Mouse (Mus musculus) left cerebral cortex, adult 6 months (tissue): ENCODE measurements around the gene Mrpl12. TPM values are rescaled to one million over a fixed set of nuclear protein-coding genes. Genes with fewer than 3 reads are reported as not detected.

Experiments used
- long read RNA-seq, 2 experiments: library from polyadenylated mRNA; unstranded; transcript quantifications; one replicate each; pipeline ENCODE4 v2.0.0; 2019 to 2020
- polyA plus RNA-seq: library from polyadenylated mRNA; unstranded; fragments of <200 nt; fragmentation: Nextera tagmentation; gene quantifications from 2 replicates; pipeline ENCODE4 v1.2.3, GENCODE M21; 2021

The Mrpl12 gene
- 113 and 125 TPM in 2 replicates for polyA plus RNA-seq
- long read RNA-seq, experiment 1, transcript Mrpl12-201 (5 exons, 1,316 nt) = major isoform, 160 of 179 reads
- long read RNA-seq, experiment 1, transcript Mrpl12-202 (4 exons, 768 nt) = minor isoform, 9 of 179 reads
- long read RNA-seq, experiment 1, partial matches to known transcripts = 6 of 179 reads
- long read RNA-seq, experiment 1, other reads (novel, unspliced or antisense) = 4 of 179 reads
- long read RNA-seq, experiment 2, transcript Mrpl12-201 (5 exons, 1,316 nt) = major isoform, 141 of 152 reads
- long read RNA-seq, experiment 2, partial matches to known transcripts = 4 of 152 reads
- long read RNA-seq, experiment 2, other reads (novel, unspliced or antisense) = 5 of 152 reads

GRCm38 (mm10) chr11:120484265-120484981 is at the start of gene Mrpl12:
Gene Mrpl12 (plus strand): TSS chr11:120484613.

GRCm38 (mm10) chr11:120437152-120437856 is 47.1 kb upstream of the Mrpl12 start, which contains the start of gene Nploc4:
Gene Nploc4 (minus strand): TSS chr11:120437708.

GRCm38 (mm10) chr11:120442344-120442743 is 42.1 kb upstream of the Mrpl12 start, which contains the start of gene Tspan10:
Gene Tspan10 (plus strand): TSS chr11:120442644.

GRCm38 (mm10) chr11:120453306-120453705 is 31.1 kb upstream of the Mrpl12 start, which contains the start of gene Pde6g:
Gene Pde6g (minus strand): TSS chr11:120453500.

GRCm38 (mm10) chr11:120457772-120458751 is 26.4 kb upstream of the Mrpl12 start, which contains the start of the genes Oxld1 and Ccdc137:
Gene Oxld1 (minus strand): TSS chr11:120458068.
Gene Ccdc137 (plus strand): TSS chr11:120458115.

GRCm38 (mm10) chr11:120467051-120467735 is 17.2 kb upstream of the Mrpl12 start, which contains the start of gene Arl16:
Gene Arl16 (minus strand): TSS chr11:120467607.

GRCm38 (mm10) chr11:120491317-120492023 is 7.1 kb downstream of the Mrpl12 start, which contains the start of gene Slc25a10:
Gene Slc25a10 (plus strand): TSS chr11:120491840.

GRCm38 (mm10) chr11:120530085-120530964 is 45.9 kb downstream of the Mrpl12 start, which contains the start of gene Gcgr:
Gene Gcgr (plus strand): TSS chr11:120530699.

Other genes with a start within 250 kb of the Mrpl12 start
- gene Actg1, start 136.1 kb upstream of the Mrpl12 start, polyA plus RNA-seq = 2,011 and 2,306 TPM in 2 replicates
- 0.72 and 1.2 TPM in 2 replicates for gene Fscn2, start 123.1 kb upstream of the Mrpl12 start, polyA plus RNA-seq
- gene Faap100, start 105.8 kb upstream of the Mrpl12 start, polyA plus RNA-seq = 6.8 and 7.3 TPM in 2 replicates
- gene Nploc4, start 46.9 kb upstream of the Mrpl12 start, polyA plus RNA-seq = 4.6 and 5.8 TPM in 2 replicates
- gene Tspan10, start 42.0 kb upstream of the Mrpl12 start, polyA plus RNA-seq = not detected in 2 replicates
- gene Pde6g, start 31.1 kb upstream of the Mrpl12 start, polyA plus RNA-seq = 0.31 and 0.44 TPM in 2 replicates
- 33.4 and 35.5 TPM in 2 replicates for gene Oxld1, start 26.5 kb upstream of the Mrpl12 start, polyA plus RNA-seq
- gene Ccdc137, start 26.5 kb upstream of the Mrpl12 start, polyA plus RNA-seq = 26.0 and 30.0 TPM in 2 replicates
- 72.4 and 90.6 TPM in 2 replicates for gene Arl16, start 17.0 kb upstream of the Mrpl12 start, polyA plus RNA-seq
- gene Slc25a10, start 7.2 kb downstream of the Mrpl12 start, polyA plus RNA-seq = 13.9 and 14.7 TPM in 2 replicates
- 0.05 TPM in 1 of 2 replicates, not detected in the other for gene Gcgr, start 46.1 kb downstream of the Mrpl12 start, polyA plus RNA-seq
- gene Mcrip1, start 65.1 kb downstream of the Mrpl12 start, polyA plus RNA-seq = 231 and 232 TPM in 2 replicates
- not detected in 2 replicates for gene Ppp1r27, start 66.5 kb downstream of the Mrpl12 start, polyA plus RNA-seq
- 99.2 and 113 TPM in 2 replicates for gene P4hb, start 88.6 kb downstream of the Mrpl12 start, polyA plus RNA-seq
- gene Arhgdia, start 97.0 kb downstream of the Mrpl12 start, polyA plus RNA-seq = 186 and 291 TPM in 2 replicates
- 7.2 and 21.6 TPM in 2 replicates for gene Alyref, start 113.8 kb downstream of the Mrpl12 start, polyA plus RNA-seq
- 76.6 and 229 TPM in 2 replicates for gene Anapc11, start 113.8 kb downstream of the Mrpl12 start, polyA plus RNA-seq
- 0.61 and 0.85 TPM in 2 replicates for gene Npb, start 123.9 kb downstream of the Mrpl12 start, polyA plus RNA-seq
- gene Pcyt2, start 133.3 kb downstream of the Mrpl12 start, polyA plus RNA-seq = 109 and 110 TPM in 2 replicates
- 21.5 and 24.4 TPM in 2 replicates for gene Sirt7, start 140.6 kb downstream of the Mrpl12 start, polyA plus RNA-seq
- gene Mafg, start 149.0 kb downstream of the Mrpl12 start, polyA plus RNA-seq = 14.1 and 24.2 TPM in 2 replicates
- 4.4 and 5.1 TPM in 2 replicates for gene Pycr1, start 159.2 kb downstream of the Mrpl12 start, polyA plus RNA-seq
- gene Myadml2, start 163.5 kb downstream of the Mrpl12 start, polyA plus RNA-seq = 7.4 and 9.6 TPM in 2 replicates
- gene Notum, start 176.6 kb downstream of the Mrpl12 start, polyA plus RNA-seq = 0.55 and 3.6 TPM in 2 replicates
- 48.4 and 50.7 TPM in 2 replicates for gene Aspscr1, start 188.4 kb downstream of the Mrpl12 start, polyA plus RNA-seq
- gene Cenpx, start 229.1 kb downstream of the Mrpl12 start, polyA plus RNA-seq = 82.4 and 87.0 TPM in 2 replicates
- gene Lrrc45, start 229.3 kb downstream of the Mrpl12 start, polyA plus RNA-seq = 6.3 and 8.2 TPM in 2 replicates
- 38.2 and 40.8 TPM in 2 replicates for gene Rac3, start 236.9 kb downstream of the Mrpl12 start, polyA plus RNA-seq
- gene Dcxr, start 242.7 kb downstream of the Mrpl12 start, polyA plus RNA-seq = 20.5 and 25.7 TPM in 2 replicates
- 2.0 and 2.1 TPM in 2 replicates for gene Cbr2, start 247.5 kb downstream of the Mrpl12 start, polyA plus RNA-seq